Mouse (Mus musculus): ENCODE data around the gene Gm45234. TPM values are rescaled to one million over a fixed set of nuclear protein-coding genes. Genes with fewer than 3 reads are reported as not detected.

Gm45234 gene
- polyA plus RNA-seq (2015; fragmentation: Nextera tagmentation; extraction: Ambion mirVana) = not detected in 2 replicates

GRCm38 (mm10) chr6:124755831-124756595 lies at the start of gene Gm45234, which contains the start of gene Atn1:
Gene Gm45234, minus strand, starts transcription at chr6:124756021.
Gene Atn1, minus strand, starts transcription at chr6:124756524.

GRCm38 (mm10) chr6:124779222-124779983 lies 23.6 kb upstream of the Gm45234 start, which contains the start of gene Lrrc23:
Gene Lrrc23, minus strand, starts transcription at chr6:124779727.

DNA sequence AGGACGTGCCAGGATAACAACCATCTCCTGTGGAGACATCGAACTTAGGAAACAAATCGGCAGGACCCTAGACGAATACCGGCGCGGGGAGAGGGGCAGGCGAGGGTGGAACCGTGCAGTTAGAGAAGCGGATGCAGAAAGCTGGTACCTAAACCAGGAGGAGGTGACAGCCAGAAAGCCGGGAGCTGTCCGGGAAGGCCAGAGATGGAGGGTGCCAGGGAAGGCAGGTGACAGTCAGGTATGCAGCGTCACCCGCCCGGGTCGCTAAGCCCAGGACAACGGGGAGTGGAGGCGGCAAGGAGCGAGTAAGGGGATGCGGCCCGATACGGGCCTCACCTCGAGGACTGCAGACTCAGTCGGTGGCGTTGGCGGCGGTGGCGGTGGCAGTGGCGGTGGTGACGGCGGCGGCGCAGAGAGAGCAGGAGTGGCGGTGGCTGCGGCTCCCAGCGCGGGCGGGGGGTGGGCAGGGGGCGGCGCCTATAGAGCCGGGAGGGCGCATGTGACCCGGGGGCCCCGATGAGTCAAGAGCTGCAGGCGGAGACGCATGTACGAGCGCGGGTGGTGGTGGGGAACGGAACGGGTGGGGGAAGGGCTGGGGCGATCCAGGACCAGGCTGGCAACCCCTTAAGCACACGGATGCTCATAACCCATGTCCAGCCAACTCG lies 13.4 kb upstream of the Gm45234 start, which contains the start of gene Eno2:
Gene Eno2 (minus strand): TSS at position 573 of the 665 bp plus-strand sequence.

GRCm38 (mm10) chr6:124740888-124741761 lies 14.7 kb downstream of the Gm45234 start, which contains the start of gene Grcc10:
Gene Grcc10, minus strand, starts transcription at chr6:124741374.

DNA sequence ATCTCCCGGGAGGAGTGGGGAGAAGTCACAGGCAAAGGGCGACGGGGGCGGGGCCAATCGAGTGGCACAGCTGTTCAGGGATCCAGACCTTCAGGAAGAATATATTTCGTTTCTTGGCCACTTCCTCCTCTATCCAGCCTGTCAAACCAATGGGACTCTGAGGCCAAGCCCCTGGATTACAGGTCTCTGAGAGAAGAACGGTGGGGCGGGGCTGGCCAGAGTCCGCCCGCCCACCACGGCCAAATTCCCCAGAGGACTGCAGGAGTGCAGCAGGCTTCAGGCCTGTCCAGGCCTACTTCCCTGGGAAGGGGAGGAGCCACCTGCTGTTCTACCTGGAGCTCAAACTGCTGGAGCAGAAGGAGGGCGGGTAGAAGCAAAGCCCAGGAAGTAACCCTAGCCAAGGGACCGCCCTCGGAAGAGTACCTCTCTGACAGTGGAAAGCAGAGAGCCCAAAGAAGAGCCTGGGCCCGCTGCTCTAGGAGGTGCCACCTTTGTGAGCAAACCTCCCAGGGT lies 17.3 kb downstream of the Gm45234 start, which contains the start of gene Ptpn6:
Gene Ptpn6 (minus strand): TSS at position 204 of the 513 bp plus-strand sequence.

GRCm38 (mm10) chr6:124711824-124712782 lies 43.7 kb downstream of the Gm45234 start, which contains the start of the genes Emg1 and Phb2:
Gene Emg1, minus strand, starts transcription at chr6:124712178.
Gene Phb2, plus strand, starts transcription at chr6:124712336.

Small RNAs within 50 kb of the gene (microRNA-seq; reads per million reads assigned to microRNA genes)
- gene Mir141 (ENCODE audit: borderline replicate concordance, insufficient number of aligned reads) (15.4 reads per million, percentile 21 among the genes with 10 or more reads in this experiment), gene Mir200c (ENCODE audit: borderline replicate concordance, insufficient number of aligned reads) (160 reads per million, percentile 51 among the genes with 10 or more reads in this experiment)

Other genes with a start within 250 kb of the Gm45234 start
- gene C1ra, start 243.6 kb downstream of the Gm45234 start, polyA plus RNA-seq (2015; fragmentation: Nextera tagmentation; extraction: Ambion mirVana) = 42.4 and 49.2 TPM in 2 replicates
- 40.1 and 67.8 TPM in 2 replicates for gene C1s1, start 213.7 kb downstream of the Gm45234 start, polyA plus RNA-seq (2015; fragmentation: Nextera tagmentation; extraction: Ambion mirVana)
- 0.29 TPM in 1 of 2 replicates, not detected in the other for gene C1rb, start 185.7 kb downstream of the Gm45234 start, polyA plus RNA-seq (2015; fragmentation: Nextera tagmentation; extraction: Ambion mirVana)
- gene C1s2, start 119.9 kb downstream of the Gm45234 start, polyA plus RNA-seq (2015; fragmentation: Nextera tagmentation; extraction: Ambion mirVana) = 0.23 and 0.28 TPM in 2 replicates
- 48.4 and 101 TPM in 2 replicates for gene Lpcat3, start 93.0 kb downstream of the Gm45234 start, polyA plus RNA-seq (2015; fragmentation: Nextera tagmentation; extraction: Ambion mirVana)
- 141 and 154 TPM in 2 replicates for gene Emg1, start 43.8 kb downstream of the Gm45234 start, polyA plus RNA-seq (2015; fragmentation: Nextera tagmentation; extraction: Ambion mirVana)
- 205 and 312 TPM in 2 replicates for gene Phb2, start 43.7 kb downstream of the Gm45234 start, polyA plus RNA-seq (2015; fragmentation: Nextera tagmentation; extraction: Ambion mirVana)
- 8.6 and 10.9 TPM in 2 replicates for gene Ptpn6, start 17.3 kb downstream of the Gm45234 start, polyA plus RNA-seq (2015; fragmentation: Nextera tagmentation; extraction: Ambion mirVana)
- gene Grcc10, start 14.6 kb downstream of the Gm45234 start, polyA plus RNA-seq (2015; fragmentation: Nextera tagmentation; extraction: Ambion mirVana) = 664 and 838 TPM in 2 replicates
- gene Atn1, start 503 bp upstream of the Gm45234 start, polyA plus RNA-seq (2015; fragmentation: Nextera tagmentation; extraction: Ambion mirVana) = 13.0 and 14.7 TPM in 2 replicates
- gene Eno2, start 13.7 kb upstream of the Gm45234 start, polyA plus RNA-seq (2015; fragmentation: Nextera tagmentation; extraction: Ambion mirVana) = 11.3 and 20.0 TPM in 2 replicates
- 0.75 and 1.4 TPM in 2 replicates for gene Lrrc23, start 23.7 kb upstream of the Gm45234 start, polyA plus RNA-seq (2015; fragmentation: Nextera tagmentation; extraction: Ambion mirVana)
- gene Spsb2, start 52.6 kb upstream of the Gm45234 start, polyA plus RNA-seq (2015; fragmentation: Nextera tagmentation; extraction: Ambion mirVana) = 28.3 and 31.1 TPM in 2 replicates
- 417 and 594 TPM in 2 replicates for gene Tpi1, start 58.3 kb upstream of the Gm45234 start, polyA plus RNA-seq (2015; fragmentation: Nextera tagmentation; extraction: Ambion mirVana)
- gene Usp5, start 73.5 kb upstream of the Gm45234 start, polyA plus RNA-seq (2015; fragmentation: Nextera tagmentation; extraction: Ambion mirVana) = 72.2 and 94.2 TPM in 2 replicates
- gene Cdca3, start 73.5 kb upstream of the Gm45234 start, polyA plus RNA-seq (2015; fragmentation: Nextera tagmentation; extraction: Ambion mirVana) = 52.6 and 58.3 TPM in 2 replicates
- gene Gnb3, start 84.3 kb upstream of the Gm45234 start, polyA plus RNA-seq (2015; fragmentation: Nextera tagmentation; extraction: Ambion mirVana) = 15.3 and 18.6 TPM in 2 replicates
- gene P3h3, start 101.7 kb upstream of the Gm45234 start, polyA plus RNA-seq (2015; fragmentation: Nextera tagmentation; extraction: Ambion mirVana) = 17.3 and 18.8 TPM in 2 replicates
- 2.1 and 3.7 TPM in 2 replicates for gene Gpr162, start 108.0 kb upstream of the Gm45234 start, polyA plus RNA-seq (2015; fragmentation: Nextera tagmentation; extraction: Ambion mirVana)
- gene Cd4, start 132.2 kb upstream of the Gm45234 start, polyA plus RNA-seq (2015; fragmentation: Nextera tagmentation; extraction: Ambion mirVana) = 0.20 and 0.44 TPM in 2 replicates
- 2.4 and 4.2 TPM in 2 replicates for gene Lag3, start 155.7 kb upstream of the Gm45234 start, polyA plus RNA-seq (2015; fragmentation: Nextera tagmentation; extraction: Ambion mirVana)
- gene Ptms, start 164.1 kb upstream of the Gm45234 start, polyA plus RNA-seq (2015; fragmentation: Nextera tagmentation; extraction: Ambion mirVana) = 365 and 389 TPM in 2 replicates
- 266 and 322 TPM in 2 replicates for gene Mlf2, start 175.4 kb upstream of the Gm45234 start, polyA plus RNA-seq (2015; fragmentation: Nextera tagmentation; extraction: Ambion mirVana)
- gene Cops7a, start 209.5 kb upstream of the Gm45234 start, polyA plus RNA-seq (2015; fragmentation: Nextera tagmentation; extraction: Ambion mirVana) = 134 and 179 TPM in 2 replicates
- 4.0 and 7.4 TPM in 2 replicates for gene Pianp, start 240.7 kb upstream of the Gm45234 start, polyA plus RNA-seq (2015; fragmentation: Nextera tagmentation; extraction: Ambion mirVana)